Mouse (Mus musculus): ENCODE data around the gene Def6.

Gene Def6

GRCm38 (mm10) chr17:28207591-28208313 lies at the start of gene Def6:
Def6 (plus strand) TSS chr17:28207778.
- DNase-seq: peak; percentile 83 to 84

DNA sequence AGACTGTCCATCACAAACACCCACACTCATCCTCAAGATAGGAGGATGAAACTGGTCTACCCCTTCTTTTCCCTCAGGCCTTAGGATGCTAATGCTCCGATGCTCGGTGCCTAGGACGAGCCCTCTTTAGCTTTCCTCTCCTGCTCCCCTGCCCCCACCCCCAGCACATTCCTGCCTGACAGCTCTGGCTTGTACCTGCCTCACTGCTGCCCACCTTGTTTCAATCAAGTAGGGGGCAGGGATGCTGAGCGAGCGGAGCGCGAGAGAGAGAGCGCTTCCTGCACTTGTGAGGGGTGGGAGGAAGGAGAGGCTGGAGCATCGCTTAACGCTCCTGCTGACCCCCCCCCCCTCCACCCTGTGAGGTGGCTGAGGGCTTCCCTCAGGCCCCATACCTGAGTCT lies 47.2 kb upstream of the Def6 start:
- no peak for DNase-seq

DNA sequence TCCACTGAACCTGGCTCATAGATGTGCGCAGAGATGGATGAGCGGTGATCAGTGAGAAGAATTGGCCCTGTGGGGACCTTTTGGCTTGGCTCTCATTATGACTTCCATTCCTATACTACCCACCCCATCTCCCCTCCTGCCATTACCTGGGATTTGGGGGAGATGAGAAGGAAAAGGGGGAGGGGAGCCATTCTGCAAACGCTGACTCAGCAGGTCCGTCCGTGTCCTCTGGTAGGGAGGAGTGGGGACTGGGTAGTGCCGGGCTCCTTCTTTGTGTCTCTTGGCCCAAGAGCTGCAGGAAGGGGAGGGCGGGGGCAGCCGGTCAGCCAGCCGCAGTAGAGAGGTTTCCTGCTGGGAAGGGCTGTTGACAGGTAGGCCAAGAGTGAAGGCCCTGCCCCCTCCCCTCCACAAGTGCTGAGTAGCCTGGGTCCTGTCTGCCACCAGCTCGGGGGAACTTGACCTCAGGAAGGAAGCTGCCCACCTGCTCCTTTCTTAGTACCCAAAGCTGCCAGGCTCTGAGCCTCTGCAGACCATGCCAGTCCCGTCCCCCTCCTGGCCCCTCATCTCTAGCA lies 46.2 kb upstream of the Def6 start:
- DNase-seq: no peak

DNA sequence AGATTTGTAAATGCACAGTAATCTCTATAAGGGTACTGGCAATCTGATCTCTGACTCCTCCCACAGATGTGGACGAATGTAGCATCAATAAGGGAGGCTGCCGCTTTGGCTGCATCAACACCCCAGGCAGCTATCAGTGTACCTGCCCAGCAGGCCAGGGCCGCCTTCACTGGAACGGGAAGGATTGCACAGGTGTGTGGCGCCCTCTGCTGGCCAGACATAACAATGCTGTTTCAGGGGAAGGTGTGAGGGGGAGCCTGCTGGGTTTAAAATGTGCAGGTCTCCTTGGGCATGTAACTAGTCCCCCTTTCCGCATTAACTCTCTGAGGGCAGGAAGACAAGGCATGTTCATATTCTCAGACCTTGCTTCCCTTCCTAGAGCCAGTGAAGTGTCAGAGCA lies 43.9 kb upstream of the Def6 start:
- peak; percentile 90 for DNase-seq

- DNase-seq: no peak
Measured at GRCm38 (mm10) chr17:28170460-28171305, 36.9 kb upstream of the Def6 start.

DNA sequence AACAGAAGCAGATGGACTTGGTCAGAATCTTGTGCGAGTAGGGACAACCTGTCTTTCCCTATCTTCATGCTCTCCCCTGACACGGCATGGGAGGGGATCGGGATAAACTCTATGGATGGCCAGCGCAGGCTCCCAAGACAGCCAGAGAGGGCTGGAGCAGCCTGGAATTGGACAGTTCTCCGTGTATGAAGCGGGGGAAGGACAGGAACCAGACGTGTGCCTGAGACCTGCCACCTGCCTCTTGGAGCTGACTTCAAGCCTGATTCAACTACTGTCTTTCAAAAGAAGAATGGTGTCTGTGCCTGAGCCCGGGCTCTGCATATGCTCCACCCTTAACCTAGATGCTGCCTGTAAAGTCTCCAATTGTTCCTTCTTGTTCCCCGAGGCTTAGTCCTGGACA lies 34.9 kb upstream of the Def6 start:
- DNase-seq: no peak

DNA sequence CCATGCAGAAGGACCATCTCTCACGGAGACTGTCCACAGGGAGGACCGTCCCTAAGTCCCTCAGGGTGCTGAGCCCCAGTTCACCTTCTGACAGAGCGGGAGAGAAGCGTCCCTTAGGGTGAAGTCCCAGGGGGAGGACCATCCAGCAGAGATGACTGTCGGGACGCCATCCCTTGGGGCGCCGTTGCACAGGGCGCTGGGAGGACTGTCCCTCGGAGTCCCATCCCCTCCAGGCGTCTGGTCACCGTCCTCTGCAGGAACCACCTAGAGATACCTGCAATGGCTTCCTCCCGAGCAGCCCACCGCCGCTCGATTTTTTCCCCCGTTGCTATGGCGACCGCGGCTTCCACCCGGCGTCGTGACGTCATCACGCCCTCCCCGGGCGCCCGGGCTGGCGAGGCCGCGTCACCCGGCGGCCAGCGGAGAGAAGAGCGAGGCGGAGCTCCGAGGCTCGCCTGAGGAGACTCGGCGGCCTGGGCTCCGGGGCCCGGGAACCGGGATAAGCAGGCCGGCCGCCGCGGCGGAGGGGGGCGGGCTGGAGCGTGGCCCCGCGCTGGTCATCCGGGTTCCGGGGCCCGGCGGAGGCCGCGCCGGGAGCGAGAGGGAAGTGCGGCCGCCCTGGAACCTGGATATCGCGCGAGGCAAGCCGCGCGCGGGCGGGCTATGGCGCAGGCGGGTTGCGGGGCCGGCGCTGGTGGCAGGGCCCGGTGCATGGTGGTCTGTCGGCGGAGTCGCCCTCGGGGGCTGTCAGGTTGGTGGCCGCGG lies 30.6 kb upstream of the Def6 start, which contains the start of gene Zfp523:
TSS of gene Zfp523 (plus strand) at position 355 of the 765 bp plus-strand sequence.
- peak; percentile 91 to 94 for DNase-seq

DNA sequence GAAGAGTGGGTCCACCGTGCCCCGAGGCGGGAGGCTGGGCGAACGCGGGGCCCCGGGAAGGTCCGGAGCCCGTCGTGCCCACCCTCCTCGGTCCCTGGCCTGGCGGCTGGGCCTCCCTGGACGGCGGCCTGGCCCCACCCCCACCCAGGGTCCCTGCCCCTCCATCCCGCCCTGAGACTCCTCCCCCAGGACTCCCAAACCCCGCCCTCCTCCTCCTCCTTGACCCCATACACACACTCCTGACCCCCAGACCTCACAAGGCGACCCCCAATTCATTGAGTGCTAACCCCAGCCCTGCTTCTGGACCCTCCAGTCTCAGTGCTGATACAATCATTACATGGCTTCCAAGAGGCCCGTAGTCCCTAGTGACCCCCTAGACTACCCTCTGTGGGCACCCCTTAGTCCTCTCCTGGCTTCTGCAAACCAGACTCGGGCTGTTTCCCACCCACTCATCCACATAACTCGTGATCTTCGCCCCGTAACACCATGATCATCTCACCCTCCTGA lies 30.0 kb upstream of the Def6 start:
- peak in 1 of 2 experiments; percentile 22 for DNase-seq

GRCm38 (mm10) chr17:28180331-28180730 lies 27.2 kb upstream of the Def6 start:
- DNase-seq: no peak

GRCm38 (mm10) chr17:28180783-28181544 lies 26.6 kb upstream of the Def6 start:
- no peak for DNase-seq

- DNase-seq: no peak
Measured at GRCm38 (mm10) chr17:28184971-28185638, 22.5 kb upstream of the Def6 start.

- no peak for DNase-seq
Measured at GRCm38 (mm10) chr17:28188313-28188712, 19.3 kb upstream of the Def6 start.

DNA sequence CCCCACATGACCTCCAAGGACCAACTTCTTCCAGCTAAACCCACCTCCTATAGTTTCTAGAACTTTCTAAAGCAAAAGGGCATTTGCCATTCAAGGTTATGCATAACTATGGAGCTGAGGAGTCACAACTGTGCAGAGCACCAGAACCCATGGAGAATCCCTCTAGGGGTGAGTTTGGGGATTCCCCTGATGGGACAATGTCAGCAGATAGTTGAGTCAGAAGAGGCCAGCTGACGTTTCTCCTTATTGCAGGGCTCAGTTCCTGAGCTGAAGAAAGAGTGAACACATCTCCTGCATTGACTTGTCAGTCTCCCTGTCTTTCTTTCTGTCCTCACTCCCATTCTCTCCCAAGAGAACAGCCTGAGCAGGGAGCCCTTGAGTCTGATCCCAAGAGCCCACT lies 14.8 kb upstream of the Def6 start:
- DNase-seq: no peak

DNA sequence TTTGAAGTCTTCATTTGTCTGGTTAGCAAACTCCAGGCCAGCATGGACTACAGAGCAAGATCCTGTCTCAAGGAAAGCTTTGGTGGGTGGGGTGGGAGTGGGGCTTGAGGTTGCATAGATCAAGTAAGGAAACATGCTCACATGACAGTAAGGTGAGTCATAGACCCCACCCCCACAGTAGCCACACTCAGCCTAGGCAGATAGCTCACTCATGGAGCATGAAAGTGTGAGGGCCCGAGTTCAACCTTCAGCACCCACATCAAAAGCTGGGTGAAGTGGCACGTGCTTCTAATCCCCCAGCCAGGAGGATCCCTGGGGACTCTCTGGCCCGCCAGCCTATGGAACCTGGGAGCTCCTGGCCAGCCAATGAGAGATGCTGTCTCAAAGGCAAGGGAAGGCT lies 14.0 kb upstream of the Def6 start:
- no peak for DNase-seq

- DNase-seq: no peak
Measured at GRCm38 (mm10) chr17:28195033-28195432, 12.5 kb upstream of the Def6 start.

- DNase-seq: no peak
Measured at GRCm38 (mm10) chr17:28197646-28198045, 9.9 kb upstream of the Def6 start.

DNA sequence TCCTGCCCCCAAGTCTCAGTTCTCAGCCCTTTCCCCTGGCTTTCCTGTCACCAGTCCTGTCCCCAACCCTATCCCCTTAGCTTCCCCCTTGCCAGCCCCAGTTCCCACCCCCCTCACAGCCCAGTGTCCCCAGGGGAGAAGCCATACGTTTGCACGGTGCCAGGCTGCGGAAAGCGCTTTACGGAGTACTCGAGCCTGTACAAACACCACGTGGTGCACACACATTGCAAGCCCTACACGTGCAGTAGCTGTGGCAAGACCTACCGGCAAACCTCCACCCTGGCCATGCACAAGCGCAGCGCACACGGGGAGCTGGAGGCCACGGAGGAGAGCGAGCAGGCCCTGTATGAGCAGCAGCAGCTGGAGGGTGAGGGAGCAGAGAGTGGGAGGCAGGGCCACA lies 5.6 kb upstream of the Def6 start:
- DNase-seq: no peak

DNA sequence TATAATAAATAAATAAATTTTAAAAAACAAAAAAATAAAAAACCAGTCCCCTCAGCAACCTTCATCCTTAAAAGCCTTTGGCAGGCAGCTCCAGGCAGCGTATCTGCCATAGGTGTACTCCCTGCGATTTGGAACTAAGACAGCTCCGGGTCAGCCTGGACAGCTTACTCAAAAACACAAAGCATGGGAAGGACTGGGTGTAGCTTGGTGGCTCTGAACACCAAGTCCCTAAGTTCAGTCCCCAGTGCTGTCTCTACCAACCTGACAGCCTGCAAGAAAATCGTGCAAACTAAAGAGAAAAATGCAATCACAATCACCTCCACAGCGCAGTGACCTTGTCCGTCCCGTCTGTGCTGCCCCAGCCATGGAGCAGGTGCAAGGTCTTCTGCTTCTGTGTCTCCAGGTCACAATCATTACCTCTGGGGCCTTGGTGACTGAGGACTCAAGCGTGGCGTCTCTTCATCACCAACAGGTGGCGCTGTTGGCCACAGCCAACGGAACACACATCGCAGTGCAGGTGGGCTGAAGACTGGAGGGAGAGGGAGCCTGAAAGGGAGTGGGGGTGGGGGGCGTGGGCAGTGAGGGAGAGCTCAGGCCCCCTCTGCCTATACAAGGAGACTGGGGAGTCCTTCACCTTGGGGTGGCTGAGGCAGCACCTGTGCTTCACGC lies 3.4 kb upstream of the Def6 start:
- peak; percentile 78 to 80 for DNase-seq

- DNase-seq: peak; percentile 32 to 42
Measured at GRCm38 (mm10) chr17:28205443-28205842, 2.1 kb upstream of the Def6 start.

DNA sequence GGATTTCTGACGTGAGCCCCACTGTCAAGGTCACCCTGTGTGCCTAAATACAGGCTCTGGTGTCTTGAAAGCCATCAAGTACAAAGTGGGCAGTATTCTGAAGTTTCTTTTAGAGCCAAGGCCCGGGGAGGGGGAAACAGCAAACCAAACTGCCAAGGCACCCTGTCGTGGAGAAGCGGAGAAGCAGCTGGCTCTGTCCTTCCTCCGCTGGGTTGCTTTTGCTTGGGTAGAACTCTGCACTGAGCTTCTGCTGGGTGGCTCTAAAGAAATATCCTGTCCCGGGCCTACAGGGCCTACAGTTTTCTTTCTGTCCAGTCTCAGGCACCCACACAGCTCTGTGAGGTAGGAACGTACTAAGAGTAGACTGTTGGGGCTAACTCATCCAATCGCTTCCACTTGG lies 486 bp upstream of the Def6 start:
- no peak for DNase-seq

DNA sequence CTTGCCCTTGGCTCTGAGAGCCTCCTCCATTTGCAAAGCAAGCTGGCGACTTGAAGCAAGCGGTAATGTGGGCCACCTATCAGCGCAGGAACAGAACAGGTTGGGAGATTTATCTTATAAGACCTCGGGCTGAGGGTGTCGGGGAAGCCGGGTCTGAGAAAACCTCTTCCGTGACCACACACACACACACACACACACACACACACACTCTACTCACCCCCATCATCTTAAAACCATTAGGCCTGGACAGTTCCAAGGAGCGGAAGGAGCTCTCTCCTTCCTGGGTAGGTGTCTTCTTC lies 685 bp downstream of the Def6 start:
- no peak for DNase-seq

All from B cell, adult 2 months (primary cell).